Mouse (Mus musculus) liver, adult 2 months (tissue): ENCODE data around the gene Nob1.

Experiments used
- CTCF ChIP-seq: fragments of 200-500 bp; IDR thresholded peaks from 2 replicates; pipeline ENCODE4 v1.5.1; 2011; ENCODE audit warnings: low read depth, low read length, control low read depth
- POLR2A ChIP-seq: fragments of 200-500 bp; IDR thresholded peaks from 2 replicates; pipeline ENCODE4 v1.6.1; 2011; ENCODE audit warnings: low read length, control low read depth; ENCODE audit not compliant: insufficient read depth; ENCODE audit errors: extremely low read depth

- TF ChIP-seq POLR2A (no peak), CTCF (no peak)
Observed at GRCm38 (mm10) chr8:107453386-107453785, 28.5 kb upstream of the Nob1 start.
